Mouse (Mus musculus) midbrain, embryonic 16.5 days (tissue): Measurements from ENCODE around the gene Ripor2. TPM values are rescaled to one million over a fixed set of nuclear protein-coding genes. Genes with fewer than 3 reads are reported as not detected.

Experiments used
- ATAC-seq: fragments of 200-750 bp; cut with Nextera tagmentation; 2 replicates; pipeline ENCODE4 v1.8.0; 2017; ENCODE audit warnings: moderate TSS enrichment
- H3K27ac ChIP-seq: fragments of 300-500 bp; sonication (generic); 2 replicates; pipeline ENCODE4 v1.5.1; 2014; ENCODE audit warnings: mild to moderate bottlenecking, low read length, mixed read lengths
- H3K27me3 ChIP-seq: fragments of 300-500 bp; sonication (generic); 2 replicates; pipeline ENCODE4 v1.6.1; 2014; ENCODE audit warnings: low read depth, low read length, mixed read lengths; ENCODE audit not compliant: control insufficient read depth, insufficient read depth
- H3K36me3 ChIP-seq: fragments of 300-500 bp; sonication (generic); 2 replicates; pipeline ENCODE4 v1.6.1; 2014; ENCODE audit warnings: mild to moderate bottlenecking, low read length, moderate library complexity, mixed read lengths; ENCODE audit not compliant: control insufficient read depth, insufficient read depth
- H3K4me1 ChIP-seq: fragments of 300-500 bp; sonication (generic); 2 replicates; pipeline ENCODE4 v1.6.1; 2014; ENCODE audit warnings: mild to moderate bottlenecking, low read length, mixed read lengths; ENCODE audit not compliant: control insufficient read depth, insufficient read depth
- H3K4me2 ChIP-seq: fragments of 300-500 bp; sonication (generic); 2 replicates; pipeline ENCODE4 v1.6.1; 2014; ENCODE audit warnings: mild to moderate bottlenecking, low read length, mixed read lengths
- H3K4me3 ChIP-seq: fragments of 300-500 bp; sonication (generic); 2 replicates; pipeline ENCODE4 v1.5.1; 2014; ENCODE audit warnings: low read depth, mild to moderate bottlenecking, low read length, moderate library complexity, mixed read lengths
- H3K9ac ChIP-seq: fragments of 300-500 bp; sonication (generic); 2 replicates; pipeline ENCODE4 v1.6.1; 2014; ENCODE audit warnings: low read depth, low read length, mixed read lengths
- H3K9me3 ChIP-seq: fragments of 300-500 bp; sonication (generic); replicated peaks from 2 replicates; pipeline ENCODE4 v1.6.1; 2014; ENCODE audit warnings: mild to moderate bottlenecking, low read length, mixed read lengths; ENCODE audit not compliant: control insufficient read depth, poor library complexity, severe bottlenecking
- WGBS: fragments of 180-500 bp; shearing (Covaris S2); extraction: QIAGEN DNeasy Blood & Tissue Kit; methylation state at CpG from one replicate; pipeline ENCODE4 v1.1.7; 2014; 5-methylcytosine and 5-hydroxymethylcytosine counted together
- polyA plus RNA-seq: library from polyadenylated mRNA; unstranded; fragments of >200 nt; fragmentation: Nextera tagmentation; extraction: Ambion mirVana; gene quantifications from 2 replicates; pipeline ENCODE4 v1.2.1, GENCODE M21; 2015

Ripor2 gene
- polyA plus RNA-seq, 1 experiment from 2014 or later = 33.8 TPM

- Histone ChIP-seq H3K27me3 (no peaks in the 10 kb centered on the region), H3K27ac (no peak overlapping the region), H3K4me2 (no peak overlapping the region), H3K9ac (no peak overlapping the region), H3K36me3 (no peaks in the 10 kb centered on the region), H3K9me3 (no peaks in the 10 kb centered on the region), H3K4me1 (peaks cover 9% of the 10 kb centered on the region), H3K4me3 (no peak overlapping the region)
- 93% methylated on average over 1 of the region's 1 CpGs for WGBS
- ATAC-seq = no peak
Observed at GRCm38 (mm10) chr13:24619711-24620110, 37.7 kb downstream of the Ripor2 start.

DNA sequence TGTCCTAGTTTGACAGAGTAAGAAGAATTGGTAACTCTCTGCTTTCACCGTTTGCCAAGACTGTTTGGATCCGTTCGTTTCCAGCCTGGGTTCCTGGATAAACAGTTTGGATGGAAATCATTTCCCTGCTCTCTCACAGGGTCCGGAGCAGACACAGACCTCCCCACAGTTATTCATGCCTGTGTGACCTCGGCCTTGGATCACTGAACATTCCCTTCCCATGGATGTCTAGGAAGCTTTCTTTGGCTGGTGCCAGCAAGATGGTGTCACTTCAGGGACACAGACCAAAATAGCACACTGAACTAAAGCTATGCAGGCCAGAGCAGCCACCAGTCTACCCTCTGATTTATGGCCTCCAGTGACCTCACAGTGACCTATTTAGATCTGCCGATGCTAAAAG is 38.5 kb downstream of the Ripor2 start:
- Histone ChIP-seq H3K4me2 (no peak overlapping the region), H3K4me3 (no peak overlapping the region), H3K9ac (no peak overlapping the region), H3K27me3 (no peaks in the 10 kb centered on the region), H3K4me1 (peaks cover 14% of the 10 kb centered on the region), H3K27ac (no peak overlapping the region), H3K36me3 (no peaks in the 10 kb centered on the region), H3K9me3 (no peaks in the 10 kb centered on the region)
- no peak for ATAC-seq
- 68% methylated on average over 6 of the region's 6 CpGs for WGBS

DNA sequence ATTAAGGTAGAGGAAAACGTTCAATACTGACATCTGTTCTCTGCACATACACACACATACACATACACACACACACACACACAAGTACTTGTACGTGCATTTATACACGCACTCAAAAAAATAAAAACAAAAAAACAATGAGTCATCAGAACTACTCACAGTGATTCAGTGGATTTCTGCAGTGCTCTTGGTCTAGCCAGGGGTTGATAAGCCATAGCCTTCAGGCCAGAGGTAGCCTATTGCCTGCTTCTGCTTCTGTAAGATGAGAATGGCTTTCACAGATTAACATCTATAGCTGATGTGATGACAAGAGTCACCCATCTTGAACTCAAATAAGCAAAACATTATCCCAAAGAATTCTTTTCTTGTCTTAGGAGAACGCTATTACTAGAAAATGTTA is 41.6 kb downstream of the Ripor2 start:
- Histone ChIP-seq H3K9ac (no peak overlapping the region), H3K36me3 (no peaks in the 10 kb centered on the region), H3K9me3 (no peaks in the 10 kb centered on the region), H3K27ac (no peak overlapping the region), H3K4me2 (no peak overlapping the region), H3K4me3 (no peak overlapping the region), H3K27me3 (no peaks in the 10 kb centered on the region), H3K4me1 (peaks cover 12% of the 10 kb centered on the region)
- WGBS = 89% methylated on average over 4 of the region's 4 CpGs
- no peak for ATAC-seq

- peaks cover 26% of the 10 kb centered on the region for H3K4me1 ChIP-seq
- H3K4me3 ChIP-seq = no peak overlapping the region
- H3K9me3 ChIP-seq = no peaks in the 10 kb centered on the region
- ATAC-seq = 0 out of 2 replicates have a peak, but pooled peaks have one; percentile 47
- no peaks in the 10 kb centered on the region for H3K27me3 ChIP-seq
- H3K36me3 ChIP-seq = no peaks in the 10 kb centered on the region
- H3K4me2 ChIP-seq = no peak overlapping the region
- WGBS = 14% methylated on average over 5 of the region's 5 CpGs
- H3K27ac ChIP-seq = peak overlapping the region; percentile 55
- 0 out of 2 replicates have a peak overlapping the region, but pooled peaks have one; percentile 6 for H3K9ac ChIP-seq
Observed at GRCm38 (mm10) chr13:24625071-24625470, 43.1 kb downstream of the Ripor2 start.

DNA sequence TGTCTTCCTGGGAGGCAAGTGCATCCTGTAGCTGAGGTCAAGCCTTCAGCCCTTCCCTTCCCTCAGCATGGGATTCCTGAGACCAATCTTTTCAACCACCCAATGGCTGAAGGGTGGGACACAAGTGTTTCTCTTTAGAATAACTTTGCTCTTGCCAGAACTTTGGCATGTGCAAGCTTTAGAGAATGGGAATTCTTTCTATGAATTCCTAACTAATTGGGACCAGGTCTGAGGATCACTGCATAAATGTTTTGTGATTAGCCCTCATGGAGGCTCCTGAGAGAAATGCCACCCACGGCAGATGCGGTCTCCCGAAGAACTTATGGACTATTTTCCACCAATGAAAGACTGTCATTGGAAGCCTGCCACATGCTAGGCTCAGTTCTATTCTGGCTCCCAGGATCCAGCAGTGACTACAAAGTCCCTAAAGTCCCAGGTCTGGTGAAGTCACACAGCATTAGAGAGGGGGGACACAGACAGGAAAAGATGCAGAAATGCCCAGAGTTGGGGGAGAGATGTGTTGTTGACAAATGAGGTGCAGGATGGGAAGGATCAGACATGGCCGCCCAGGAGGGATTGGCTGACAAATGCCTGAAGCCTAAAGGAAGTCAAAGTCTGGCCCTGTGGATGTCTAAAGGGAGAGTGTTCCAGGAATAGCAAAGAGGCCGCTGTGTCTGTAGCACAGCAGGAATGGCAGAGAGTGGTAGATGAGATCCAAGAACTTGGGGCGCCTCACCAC is 44.9 kb downstream of the Ripor2 start:
- Histone ChIP-seq H3K9ac (no peak overlapping the region), H3K4me3 (no peak overlapping the region), H3K27me3 (no peaks in the 10 kb centered on the region), H3K9me3 (no peaks in the 10 kb centered on the region), H3K4me1 (peaks cover 29% of the 10 kb centered on the region), H3K36me3 (no peaks in the 10 kb centered on the region), H3K4me2 (no peak overlapping the region), H3K27ac (no peak overlapping the region)
- no peak for ATAC-seq
- 90% methylated on average over 6 of the region's 6 CpGs for WGBS

- H3K4me1 ChIP-seq = peaks cover 29% of the 10 kb centered on the region
- peak overlapping the region; percentile 86 for H3K27ac ChIP-seq
- no peak for ATAC-seq
- H3K9me3 ChIP-seq = no peaks in the 10 kb centered on the region
- H3K27me3 ChIP-seq = no peaks in the 10 kb centered on the region
- no peak overlapping the region for H3K4me3 ChIP-seq
- H3K9ac ChIP-seq = no peak overlapping the region
- no peak overlapping the region for H3K4me2 ChIP-seq
- 90% methylated on average over 4 of the region's 4 CpGs for WGBS
- H3K36me3 ChIP-seq = no peaks in the 10 kb centered on the region
Observed at GRCm38 (mm10) chr13:24628192-24628591, 46.2 kb downstream of the Ripor2 start.

GRCm38 (mm10) chr13:24629073-24629621 is 47.2 kb downstream of the Ripor2 start:
- Histone ChIP-seq H3K4me1 (peaks cover 29% of the 10 kb centered on the region), H3K4me3 (no peak overlapping the region), H3K36me3 (no peaks in the 10 kb centered on the region), H3K27ac (peak overlapping the region; percentile 86), H3K9me3 (no peaks in the 10 kb centered on the region), H3K9ac (no peak overlapping the region), H3K4me2 (peak overlapping the region; percentile 15; the same call in 1 of the 2 replicates), H3K27me3 (no peaks in the 10 kb centered on the region)
- 7% methylated on average over 6 of the region's 6 CpGs for WGBS
- ATAC-seq = peak; percentile 82

DNA sequence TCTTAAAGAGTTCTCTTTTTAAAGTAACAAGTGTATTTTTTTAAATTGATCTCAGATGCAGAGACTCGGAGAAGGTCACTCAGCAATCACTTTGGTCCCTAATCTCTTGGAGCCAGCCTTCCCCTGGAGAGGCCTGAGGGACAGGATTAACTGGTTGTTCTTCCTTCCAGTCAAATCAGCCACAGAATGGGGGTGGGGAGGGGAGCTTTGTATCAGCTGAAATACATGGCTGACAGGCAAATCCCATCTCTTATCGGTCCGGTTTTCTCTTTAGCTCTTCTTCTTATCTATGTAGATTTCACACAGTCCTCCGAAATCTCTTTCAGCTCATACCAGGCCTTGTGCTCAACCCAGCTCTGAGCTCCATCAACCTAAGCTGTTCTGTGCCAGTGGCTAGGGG is 48.4 kb downstream of the Ripor2 start:
- peaks cover 23% of the 10 kb centered on the region for H3K4me1 ChIP-seq
- no peak overlapping the region for H3K4me3 ChIP-seq
- ATAC-seq = no peak
- peak overlapping the region; percentile 29 for H3K27ac ChIP-seq
- WGBS = 30% methylated on average over 4 of the region's 4 CpGs
- H3K36me3 ChIP-seq = no peaks in the 10 kb centered on the region
- no peak overlapping the region for H3K4me2 ChIP-seq
- no peaks in the 10 kb centered on the region for H3K9me3 ChIP-seq
- no peak overlapping the region for H3K9ac ChIP-seq
- H3K27me3 ChIP-seq = no peaks in the 10 kb centered on the region

DNA sequence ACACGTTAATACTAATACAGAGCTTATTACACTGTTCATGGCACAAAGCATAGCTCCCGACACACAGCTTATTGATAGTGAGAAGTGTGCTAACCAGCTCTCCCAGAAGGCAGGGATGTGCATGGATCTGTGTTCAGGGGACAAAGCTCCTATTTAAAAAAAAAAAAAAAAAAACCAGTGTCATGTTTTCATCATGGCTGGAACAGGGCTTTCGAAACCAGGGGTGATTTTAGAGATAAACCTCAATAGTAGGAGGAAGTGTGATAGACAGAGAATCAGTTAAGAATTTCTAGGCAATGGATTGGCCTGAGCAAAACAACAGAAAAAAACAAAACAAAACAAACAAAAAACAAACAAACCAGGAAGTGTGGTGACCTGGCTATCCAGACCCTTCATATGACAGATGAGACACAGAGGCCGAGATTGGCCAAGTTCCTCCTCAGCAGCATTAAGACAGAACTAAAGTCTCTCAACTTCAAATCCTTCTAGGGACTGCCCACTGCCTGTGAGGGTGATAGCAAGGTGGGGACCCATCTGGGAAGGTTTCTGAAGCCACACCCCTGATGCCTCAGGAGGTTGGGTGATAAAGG is 51.1 kb downstream of the Ripor2 start:
- ATAC-seq = no peak
- Histone ChIP-seq H3K9ac (no peak overlapping the region), H3K27ac (no peak overlapping the region), H3K27me3 (no peaks in the 10 kb centered on the region), H3K9me3 (no peaks in the 10 kb centered on the region), H3K36me3 (no peaks in the 10 kb centered on the region), H3K4me2 (no peak overlapping the region), H3K4me3 (no peak overlapping the region), H3K4me1 (peaks cover 23% of the 10 kb centered on the region)
- 67% methylated on average over 4 of the region's 4 CpGs for WGBS
